Mouse (Mus musculus): ENCODE data around the gene Cpne4. TPM values are rescaled to one million over a fixed set of nuclear protein-coding genes. Genes with fewer than 3 reads are reported as not detected.

Cpne4 gene
- total RNA-seq (2022), result under 1 TPM; 0.25 to 0.40 (median 0.32) TPM

GRCm38 (mm10) chr9:104546986-104547385 lies at the start of gene Cpne4:
Gene Cpne4 (plus strand): TSS chr9:104547286.
- DNase-seq (ENCODE audit: low spot score), result no peak

- no peak for DNase-seq (ENCODE audit: low spot score)
Measured at GRCm38 (mm10) chr9:104515187-104515586, 31.9 kb upstream of the Cpne4 start.

GRCm38 (mm10) chr9:104535508-104535907 lies 11.6 kb upstream of the Cpne4 start:
- no peak for DNase-seq (ENCODE audit: low spot score)

DNA sequence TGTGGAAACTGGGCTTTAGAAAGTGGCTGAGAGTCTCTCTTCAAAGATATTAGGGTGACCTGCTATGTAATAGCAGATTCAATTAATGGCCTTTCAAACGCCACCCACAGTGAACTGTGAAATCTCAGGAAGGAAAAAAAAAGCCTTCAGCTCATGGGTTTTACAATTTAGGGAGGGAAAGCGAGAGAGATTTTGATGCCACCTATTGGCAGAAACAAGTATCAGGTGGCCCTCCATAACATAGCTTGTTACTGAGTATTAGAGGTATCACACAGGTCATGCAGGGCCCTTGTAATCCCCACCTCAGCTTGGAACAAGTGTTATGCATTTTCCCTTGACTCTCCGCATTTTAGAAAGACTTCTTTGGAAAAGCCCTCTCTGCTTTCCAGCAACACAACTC lies 18.7 kb downstream of the Cpne4 start:
- DNase-seq (ENCODE audit: low spot score), result no peak

GRCm38 (mm10) chr9:104566468-104566867 lies 19.4 kb downstream of the Cpne4 start:
- no peak for DNase-seq (ENCODE audit: low spot score)

DNA sequence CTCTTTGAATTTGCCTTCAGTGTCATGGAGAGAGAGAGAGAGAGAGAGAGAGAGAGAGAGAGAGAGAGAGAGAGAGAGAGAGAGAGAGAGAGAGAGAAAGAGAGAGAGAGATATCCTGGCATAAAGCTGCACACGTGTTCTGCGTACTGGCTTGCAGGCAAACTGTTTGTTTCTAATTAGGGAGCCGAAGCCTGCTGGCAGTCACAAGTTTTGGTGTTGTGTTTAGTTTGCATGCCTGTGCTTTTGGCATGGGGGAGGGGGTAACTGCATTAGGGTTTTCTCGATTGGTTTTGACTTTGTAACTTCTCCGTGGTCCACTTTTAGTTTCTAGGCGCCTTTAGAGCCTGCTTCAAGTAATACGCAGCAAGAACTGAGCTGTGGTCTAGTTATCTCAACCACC lies 20.0 kb downstream of the Cpne4 start:
- no peak for DNase-seq (ENCODE audit: low spot score)

- peak; percentile 13 for DNase-seq (ENCODE audit: low spot score)
Measured at GRCm38 (mm10) chr9:104569480-104570167, 22.5 kb downstream of the Cpne4 start.

GRCm38 (mm10) chr9:104572856-104573255 lies 25.8 kb downstream of the Cpne4 start:
- DNase-seq (ENCODE audit: low spot score), result no peak

- peak; percentile 6 for DNase-seq (ENCODE audit: low spot score)
Measured at GRCm38 (mm10) chr9:104574476-104574875, 27.4 kb downstream of the Cpne4 start.

DNA sequence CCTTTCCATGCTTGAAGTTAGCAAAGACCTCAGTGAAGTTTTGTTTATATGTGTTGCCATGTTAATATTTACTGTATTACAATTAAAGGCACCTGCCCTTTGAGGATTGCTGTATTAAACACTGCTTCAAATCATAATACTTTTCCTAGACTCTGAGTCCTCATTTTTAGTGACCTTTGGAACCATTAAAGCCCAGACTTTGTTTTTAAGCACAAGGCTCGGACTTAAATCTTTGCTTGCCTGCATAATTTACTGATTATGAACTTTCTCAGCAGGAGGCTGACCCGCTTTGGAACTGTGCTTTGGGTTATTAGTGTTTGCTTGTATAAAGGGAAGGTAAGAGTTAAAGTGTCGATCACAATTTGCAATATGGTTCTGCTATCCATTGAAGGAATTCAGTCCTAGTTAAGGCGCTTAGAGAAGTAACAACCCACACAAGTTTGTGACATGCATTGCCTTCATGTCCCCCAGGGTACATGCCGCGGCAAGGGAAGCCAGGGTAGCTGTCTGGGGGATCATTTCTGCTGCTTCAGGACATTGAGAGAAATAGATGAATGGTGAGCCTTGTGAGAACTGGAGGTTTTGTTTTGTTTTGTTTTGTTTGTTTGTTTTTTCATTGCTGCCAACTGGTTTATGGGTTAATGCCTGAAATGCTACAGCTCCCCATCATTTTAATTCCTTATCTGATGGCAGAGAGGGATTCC lies 35.0 kb downstream of the Cpne4 start:
- DNase-seq (ENCODE audit: low spot score), result no peak

DNA sequence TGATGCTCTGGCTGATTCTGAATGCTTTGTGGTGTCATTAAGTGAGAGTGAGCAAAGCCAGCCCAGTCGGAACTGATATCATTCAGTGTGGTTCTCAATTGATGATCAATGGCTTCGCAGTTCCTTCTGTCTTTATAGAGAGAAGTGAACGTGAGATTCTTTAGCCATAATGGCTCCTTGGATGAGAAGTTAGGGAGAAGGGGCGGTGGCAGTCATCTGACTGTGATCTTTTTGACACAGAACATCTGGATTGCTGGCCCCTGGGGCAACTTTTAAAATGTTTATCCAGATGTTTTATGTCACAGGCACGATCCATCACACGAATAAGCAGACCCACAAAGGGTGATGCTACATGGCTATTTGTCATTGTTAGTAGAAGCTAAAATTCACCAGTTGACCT lies 35.6 kb downstream of the Cpne4 start:
- DNase-seq (ENCODE audit: low spot score), result no peak

- no peak for DNase-seq (ENCODE audit: low spot score)
Measured at GRCm38 (mm10) chr9:104594550-104594949, 47.5 kb downstream of the Cpne4 start.

DNA sequence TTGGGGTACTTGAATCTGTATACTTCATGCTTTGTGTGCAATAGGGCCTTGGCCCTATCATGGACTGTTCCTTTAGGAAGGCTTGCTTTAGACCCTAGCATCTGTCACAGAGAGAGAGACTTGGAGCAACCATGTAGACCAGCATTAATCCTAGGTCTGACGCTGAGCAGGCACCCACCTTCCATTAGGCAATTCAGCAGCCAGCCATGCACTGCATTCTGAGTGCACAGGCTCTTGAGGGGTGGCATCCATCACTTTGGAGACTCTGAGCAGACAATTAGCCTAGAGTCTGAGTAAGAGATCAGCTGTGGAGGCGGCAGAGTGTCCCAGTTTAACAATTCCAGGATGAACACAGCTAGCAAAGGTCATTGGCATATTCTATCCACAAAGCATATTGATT lies 47.9 kb downstream of the Cpne4 start:
- DNase-seq (ENCODE audit: low spot score), result no peak

DNA sequence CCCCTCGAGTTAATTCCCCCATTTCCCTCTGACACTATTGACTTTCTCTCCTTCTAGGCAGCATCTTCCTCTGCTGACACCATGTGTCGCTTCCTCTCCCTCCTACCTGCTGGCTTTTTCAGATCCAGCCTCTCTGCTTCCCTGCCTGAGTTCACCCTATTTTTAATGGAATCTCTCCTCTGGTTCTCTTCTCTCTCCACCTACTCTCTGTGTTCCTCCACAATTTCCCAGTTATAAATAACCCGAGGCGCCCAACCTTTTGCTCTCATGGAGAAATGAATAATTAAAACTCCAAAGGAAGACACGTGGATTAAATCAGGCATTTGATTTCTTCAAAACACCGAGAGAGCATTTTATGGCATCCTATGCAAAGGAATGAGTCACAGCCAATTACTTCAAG lies 65.4 kb downstream of the Cpne4 start:
- DNase-seq (ENCODE audit: low spot score), result no peak

GRCm38 (mm10) chr9:104616691-104617090 lies 69.6 kb downstream of the Cpne4 start:
- no peak for DNase-seq (ENCODE audit: low spot score)

DNA sequence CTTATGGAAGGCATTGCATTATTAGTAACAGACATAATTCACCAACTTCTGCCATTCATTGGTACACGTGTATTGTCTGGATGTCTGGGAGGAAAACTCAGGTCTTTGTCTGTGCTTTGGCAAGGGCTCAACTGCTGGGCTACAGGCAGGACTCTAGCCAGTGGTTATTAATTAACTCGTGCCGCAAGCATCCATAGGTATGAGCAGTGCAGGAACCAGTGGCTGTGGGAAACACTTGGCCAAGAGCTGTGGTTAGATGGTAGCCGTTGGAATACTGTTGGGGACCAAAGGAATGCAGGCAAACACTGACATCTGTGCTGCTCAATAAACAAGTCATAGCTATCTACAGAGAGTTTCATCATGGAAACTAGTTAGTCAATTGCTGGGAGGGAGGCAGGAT lies 76.5 kb downstream of the Cpne4 start:
- DNase-seq (ENCODE audit: low spot score), result no peak

DNA sequence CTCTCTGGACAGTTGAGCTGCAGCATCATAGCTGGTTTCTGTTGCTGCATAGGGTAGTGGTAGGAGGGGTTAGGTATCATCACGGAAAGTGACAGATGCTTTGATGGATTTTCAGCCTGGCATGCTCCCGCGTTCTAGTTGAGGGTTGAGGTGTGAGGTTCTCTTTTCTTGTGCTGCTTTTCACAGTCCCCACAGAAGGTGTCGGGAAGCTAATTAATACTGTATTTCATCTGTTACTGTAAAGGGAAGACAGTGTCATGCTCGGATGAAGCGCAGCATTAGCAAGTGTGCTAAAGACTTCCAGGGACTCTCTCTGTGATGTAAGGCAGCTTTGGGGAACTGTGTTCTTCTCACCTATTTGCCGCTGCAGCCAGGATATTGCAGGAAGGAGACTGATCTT lies 80.7 kb downstream of the Cpne4 start:
- DNase-seq (ENCODE audit: low spot score), result no peak

DNA sequence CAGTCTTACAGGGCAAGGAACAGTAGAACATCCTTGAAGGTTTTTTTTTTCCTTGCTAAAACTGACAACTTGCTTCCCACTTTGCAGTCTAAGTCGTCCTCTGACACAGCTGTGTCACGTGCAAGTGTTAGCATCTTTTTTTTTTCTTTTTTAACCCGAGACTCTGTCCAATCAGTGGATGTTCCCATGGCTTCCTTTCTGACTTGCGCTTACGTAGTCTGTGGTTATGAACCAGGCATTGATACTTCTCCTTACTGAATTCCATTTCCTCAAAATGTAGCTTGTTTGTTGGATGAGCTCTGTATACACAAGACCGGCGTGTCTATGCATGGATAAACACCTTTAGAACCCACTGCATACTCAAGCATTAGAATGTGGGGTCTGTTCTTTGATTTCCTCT lies 82.2 kb downstream of the Cpne4 start:
- DNase-seq (ENCODE audit: low spot score), result peak; percentile 15

DNA sequence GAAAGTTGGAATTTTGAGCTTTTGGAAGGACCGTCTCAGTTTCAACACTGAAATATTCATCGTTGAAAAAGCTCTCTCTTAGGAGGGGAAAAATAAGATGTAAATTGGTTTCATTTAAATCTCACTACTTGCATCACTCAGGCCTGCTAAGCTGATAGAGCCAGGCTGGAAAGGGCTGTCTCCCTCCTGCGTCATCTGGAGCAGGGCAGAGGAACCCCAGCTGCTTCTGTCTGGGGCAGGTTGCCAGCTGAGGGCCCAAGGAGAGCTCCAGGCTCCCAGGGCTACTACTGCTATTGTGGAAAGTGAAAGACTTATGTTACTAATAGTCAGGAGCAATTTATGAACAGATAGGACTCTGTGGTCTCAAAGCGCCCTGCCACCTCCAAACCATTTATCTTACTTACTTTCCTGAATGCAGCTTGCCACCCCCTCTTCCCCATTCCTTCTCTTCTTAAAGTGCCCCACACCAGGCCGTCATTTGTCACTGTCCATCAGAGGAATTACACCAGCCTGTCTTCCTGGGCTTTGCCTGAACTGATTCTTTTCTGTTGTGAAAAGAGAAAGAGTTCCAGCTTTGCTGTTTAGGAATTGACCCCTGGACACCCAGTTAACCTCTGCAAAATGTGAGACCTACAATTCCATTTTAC lies 99.4 kb downstream of the Cpne4 start:
- no peak for DNase-seq (ENCODE audit: low spot score)

DNA sequence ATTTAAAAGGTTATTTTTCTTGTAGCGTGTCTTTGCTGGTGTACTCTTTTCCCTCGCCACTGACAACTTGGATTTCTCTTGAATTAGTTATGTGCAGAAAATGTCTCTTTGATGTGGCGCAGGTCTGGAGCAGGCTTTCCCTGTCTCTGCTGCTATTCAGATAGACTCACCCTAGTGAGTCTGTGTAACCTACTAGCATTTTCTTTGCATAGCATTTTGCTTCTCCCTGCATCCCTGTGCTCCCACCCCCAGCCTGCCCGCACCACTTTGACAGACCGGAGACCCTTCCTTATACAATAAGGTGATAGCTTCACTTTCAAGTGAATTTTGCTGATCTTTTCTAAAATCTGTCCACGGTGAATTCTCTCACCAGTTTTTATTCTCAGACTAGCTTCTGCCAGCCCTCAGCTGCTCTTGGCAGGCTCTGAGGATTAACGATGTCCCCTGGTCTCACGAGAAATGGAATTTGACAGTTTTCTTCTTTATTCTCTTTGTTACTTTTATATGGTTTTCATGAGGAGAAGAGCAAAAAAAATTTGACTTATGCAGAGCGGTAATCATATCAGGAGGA lies 105.7 kb downstream of the Cpne4 start:
- no peak for DNase-seq (ENCODE audit: low spot score)

- DNase-seq (ENCODE audit: low spot score), result no peak
Measured at GRCm38 (mm10) chr9:104659758-104660157, 112.7 kb downstream of the Cpne4 start.

DNA sequence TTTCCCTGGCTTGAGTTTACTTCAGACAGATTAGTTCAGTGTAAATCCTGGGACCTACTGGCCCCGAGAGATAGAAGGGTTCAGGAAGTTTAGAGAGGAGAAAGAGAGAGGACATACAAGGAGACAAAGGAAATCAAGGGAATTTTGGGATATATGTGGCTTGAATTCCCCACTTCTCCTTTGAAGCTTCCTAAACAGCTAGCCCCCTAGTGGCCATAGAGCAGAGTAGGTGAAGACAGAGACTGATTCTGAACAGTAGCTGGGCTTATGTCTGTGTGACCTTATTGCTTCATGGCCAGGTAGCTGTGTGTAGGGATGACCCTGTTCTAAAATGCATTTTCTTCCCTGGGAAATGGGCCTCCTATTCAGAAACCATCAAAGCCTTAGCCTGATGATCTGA lies 129.6 kb downstream of the Cpne4 start:
- no peak for DNase-seq (ENCODE audit: low spot score)

GRCm38 (mm10) chr9:104678571-104678970 lies 131.5 kb downstream of the Cpne4 start:
- DNase-seq (ENCODE audit: low spot score), result no peak

Measured in heart, adult 8-10 months (tissue).